Mouse (Mus musculus): ENCODE data around the gene Parm1. TPM values are rescaled to one million over a fixed set of nuclear protein-coding genes. Genes with fewer than 3 reads are reported as not detected.

Parm1 gene
- 10 to 100 TPM; 41.6 to 61.3 (median 51.5) TPM for total RNA-seq (2022)

- DNase-seq (ENCODE audit: low spot score in 2 of 2): peak; percentile 75
Measured at GRCm38 (mm10) chr5:91517480-91518301, at the start of gene Parm1. TSS of gene Parm1 (plus strand) at chr5:91517615.

- no peak for DNase-seq (ENCODE audit: low spot score in 2 of 2)
Measured at GRCm38 (mm10) chr5:91475241-91475640, 42.2 kb upstream of the Parm1 start.

GRCm38 (mm10) chr5:91476863-91477262 is 40.6 kb upstream of the Parm1 start:
- no peak for DNase-seq (ENCODE audit: low spot score in 2 of 2)

GRCm38 (mm10) chr5:91478673-91479072 is 38.7 kb upstream of the Parm1 start:
- no peak for DNase-seq (ENCODE audit: low spot score in 2 of 2)

GRCm38 (mm10) chr5:91480129-91480528 is 37.3 kb upstream of the Parm1 start:
- DNase-seq (ENCODE audit: low spot score in 2 of 2): no peak

GRCm38 (mm10) chr5:91484324-91484723 is 33.1 kb upstream of the Parm1 start:
- DNase-seq (ENCODE audit: low spot score in 2 of 2): no peak

GRCm38 (mm10) chr5:91494456-91494855 is 23.0 kb upstream of the Parm1 start:
- no peak for DNase-seq (ENCODE audit: low spot score in 2 of 2)

- DNase-seq (ENCODE audit: low spot score in 2 of 2): no peak
Measured at GRCm38 (mm10) chr5:91501361-91501760, 16.1 kb upstream of the Parm1 start.

GRCm38 (mm10) chr5:91502366-91502765 is 15.0 kb upstream of the Parm1 start:
- no peak for DNase-seq (ENCODE audit: low spot score in 2 of 2)

- DNase-seq (ENCODE audit: low spot score in 2 of 2): no peak
Measured at GRCm38 (mm10) chr5:91504320-91504922, 13.0 kb upstream of the Parm1 start.

GRCm38 (mm10) chr5:91517077-91517476 is 338 bp upstream of the Parm1 start:
- DNase-seq (ENCODE audit: low spot score in 2 of 2): no peak

- no peak for DNase-seq (ENCODE audit: low spot score in 2 of 2)
Measured at GRCm38 (mm10) chr5:91518302-91518790, 931 bp downstream of the Parm1 start.

GRCm38 (mm10) chr5:91518946-91519345 is 1.5 kb downstream of the Parm1 start:
- DNase-seq (ENCODE audit: low spot score in 2 of 2): no peak

GRCm38 (mm10) chr5:91519521-91519920 is 2.1 kb downstream of the Parm1 start:
- DNase-seq (ENCODE audit: low spot score in 2 of 2): no peak

- DNase-seq (ENCODE audit: low spot score in 2 of 2): no peak
Measured at GRCm38 (mm10) chr5:91532748-91533496, 15.5 kb downstream of the Parm1 start.

- peak in 1 of 2 experiments; percentile 21 for DNase-seq (ENCODE audit: low spot score in 2 of 2)
Measured at GRCm38 (mm10) chr5:91559071-91559610, 41.7 kb downstream of the Parm1 start.

GRCm38 (mm10) chr5:91559711-91560110 is 42.3 kb downstream of the Parm1 start:
- no peak for DNase-seq (ENCODE audit: low spot score in 2 of 2)

- no peak for DNase-seq (ENCODE audit: low spot score in 2 of 2)
Measured at GRCm38 (mm10) chr5:91561394-91561793, 44.0 kb downstream of the Parm1 start.

- no peak for DNase-seq (ENCODE audit: low spot score in 2 of 2)
Measured at GRCm38 (mm10) chr5:91562486-91562885, 45.1 kb downstream of the Parm1 start.

GRCm38 (mm10) chr5:91564054-91564453 is 46.6 kb downstream of the Parm1 start:
- DNase-seq (ENCODE audit: low spot score in 2 of 2): peak in 1 of 2 experiments; percentile 33

GRCm38 (mm10) chr5:91565458-91565857 is 48.0 kb downstream of the Parm1 start:
- no peak for DNase-seq (ENCODE audit: low spot score in 2 of 2)

- no peak for DNase-seq (ENCODE audit: low spot score in 2 of 2)
Measured at GRCm38 (mm10) chr5:91566591-91566990, 49.2 kb downstream of the Parm1 start.
